Mouse (Mus musculus) CD4-positive naive resting alpha-beta T cell, adult 57 days (primary cell): ENCODE results near the gene Tmem176a. TPM values are rescaled to one million over a fixed set of nuclear protein-coding genes. Genes with fewer than 3 reads are reported as not detected.

ENCODE experiments used
- total RNA-seq: library from RNA; stranded (reverse); gene quantifications from one replicate; pipeline ENCODE4 v1.2.4, GENCODE M21; 2023

Tmem176a gene
- total RNA-seq = 6.3 TPM

GRCm38 (mm10) chr6:48840371-48840969 lies at the start of gene Tmem176a:
Gene Tmem176a (plus strand): TSS chr6:48840919.

GRCm38 (mm10) chr6:48840973-48841625 lies 380 bp downstream of the Tmem176a start, which contains the start of gene Tmem176b:
Gene Tmem176b (minus strand): TSS chr6:48841496.

DNA sequence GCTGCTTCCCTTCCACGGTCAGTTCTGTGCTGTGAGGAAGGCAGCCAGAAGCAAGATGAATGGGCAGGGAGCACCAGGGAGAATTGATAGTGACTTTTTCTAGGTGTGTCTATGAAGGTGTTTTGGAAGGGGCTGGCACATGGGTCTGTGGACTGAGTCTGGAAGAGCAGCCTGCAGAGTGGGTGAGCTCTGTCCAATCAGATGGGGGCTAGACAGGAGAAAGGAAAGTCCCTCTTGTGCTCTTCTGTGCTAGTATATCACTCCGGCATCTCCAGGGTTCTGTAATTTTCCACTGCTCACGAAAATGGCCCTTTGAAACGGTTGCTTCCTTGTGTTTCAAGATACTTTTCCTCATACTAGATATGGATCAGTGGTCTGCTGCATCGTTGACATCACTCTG lies 31.9 kb downstream of the Tmem176a start, which contains the start of gene Aoc1:
TSS of gene Aoc1 (plus strand) at position 301 of the 400 bp plus-strand sequence.

Other genes with a start within 250 kb of the Tmem176a start
- gene Repin1, start 247.0 kb upstream of the Tmem176a start, total RNA-seq = 2.5 TPM
- gene Gm44965, start 247.0 kb upstream of the Tmem176a start, total RNA-seq = 2.7 TPM
- 7.6 TPM for gene Zfp775, start 238.9 kb upstream of the Tmem176a start, total RNA-seq
- 1.7 TPM for gene AI854703, start 214.2 kb upstream of the Tmem176a start, total RNA-seq
- 136 TPM for gene Gimap8, start 193.7 kb upstream of the Tmem176a start, total RNA-seq
- 218 TPM for gene Gimap9, start 164.8 kb upstream of the Tmem176a start, total RNA-seq
- gene Gimap4, start 156.4 kb upstream of the Tmem176a start, total RNA-seq = 370 TPM
- 2,141 TPM for gene Gimap6, start 132.7 kb upstream of the Tmem176a start, total RNA-seq
- 19.3 TPM for gene Gm28053, start 122.3 kb upstream of the Tmem176a start, total RNA-seq
- 37.7 TPM for gene Gimap7, start 122.3 kb upstream of the Tmem176a start, total RNA-seq
- 153 TPM for gene Gimap1, start 101.9 kb upstream of the Tmem176a start, total RNA-seq
- gene Gimap5, start 94.7 kb upstream of the Tmem176a start, total RNA-seq = 147 TPM
- gene Gimap3, start 70.1 kb upstream of the Tmem176a start, total RNA-seq = 591 TPM
- gene Tmem176b, start 577 bp downstream of the Tmem176a start, total RNA-seq = 10.0 TPM
- not detected for gene Aoc1, start 32.0 kb downstream of the Tmem176a start, total RNA-seq
- gene 1600015I10Rik, start 89.0 kb downstream of the Tmem176a start, total RNA-seq = not detected
- gene Doxl2, start 134.0 kb downstream of the Tmem176a start, total RNA-seq = not detected
- gene Svs1, start 145.9 kb downstream of the Tmem176a start, total RNA-seq = not detected
- gene Gpnmb, start 195.6 kb downstream of the Tmem176a start, total RNA-seq = 0.68 TPM
- gene Malsu1, start 232.9 kb downstream of the Tmem176a start, total RNA-seq = 53.0 TPM